Mouse (Mus musculus): Measurements from ENCODE around the gene Prcp. TPM values are rescaled to one million over a fixed set of nuclear protein-coding genes. Genes with fewer than 3 reads are reported as not detected.
A peak's percentile ranks its signal among the peaks of the same experiment; 100 is the strongest.

Prcp gene
- polyA plus RNA-seq (2015; fragmentation: Nextera tagmentation; extraction: Ambion mirVana): 20.2 and 23.1 TPM in 2 replicates

DNA sequence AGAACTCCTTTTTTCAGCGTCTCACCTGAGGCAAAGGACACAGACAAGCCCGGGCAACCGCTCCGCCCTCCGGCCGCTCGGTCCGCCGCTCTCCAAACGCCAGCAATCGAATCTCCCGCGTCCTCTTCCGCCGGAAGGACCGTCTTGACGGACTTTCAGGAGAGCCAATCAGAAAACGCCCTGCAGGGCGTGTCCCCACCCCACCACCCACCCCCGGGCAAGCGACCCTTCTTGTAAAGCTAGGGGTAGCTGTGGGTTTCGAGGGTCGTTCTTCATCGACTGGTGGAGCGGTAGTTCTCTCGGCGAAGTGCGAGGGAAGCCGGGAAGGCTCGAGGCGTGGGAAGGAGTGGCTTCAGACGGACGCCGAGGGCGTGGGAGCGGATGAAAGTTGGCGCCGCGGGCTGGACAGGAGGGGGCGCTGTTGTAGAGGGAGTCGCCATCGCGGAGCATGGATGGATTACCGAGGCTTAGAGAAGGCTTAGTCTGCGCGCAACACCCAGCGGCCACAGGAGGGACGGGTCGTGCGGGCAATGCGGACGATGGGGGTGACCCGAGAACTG, at the start of gene Prcp, which contains the start of gene Ddias:
TSS of gene Prcp (plus strand) at position 355 of the 560 bp plus-strand sequence.
TSS of gene Ddias (minus strand) at position 132 of the 560 bp plus-strand sequence.
- peak within 1 kb of the TSS; percentile 60 for H3K4me3 ChIP-seq
- H3K36me3 ChIP-seq: no peaks in the 10 kb centered on the region
- under 1% methylated on average over 53 of the region's 53 CpGs for WGBS
- no peaks in the 10 kb centered on the region for H3K9me3 ChIP-seq
- peak; percentile 92 for ATAC-seq (ENCODE audit: low FRiP score)
- H3K4me2 ChIP-seq: peak within 1 kb of the TSS; percentile 64
- H3K4me1 ChIP-seq (replicated peaks): peaks cover 24% of the 10 kb centered on the region
- H3K9ac ChIP-seq: peak within 1 kb of the TSS; percentile 82
- H3K27me3 ChIP-seq: no peaks in the 10 kb centered on the region
- peak within 1 kb of the TSS; percentile 98 for H3K27ac ChIP-seq

DNA sequence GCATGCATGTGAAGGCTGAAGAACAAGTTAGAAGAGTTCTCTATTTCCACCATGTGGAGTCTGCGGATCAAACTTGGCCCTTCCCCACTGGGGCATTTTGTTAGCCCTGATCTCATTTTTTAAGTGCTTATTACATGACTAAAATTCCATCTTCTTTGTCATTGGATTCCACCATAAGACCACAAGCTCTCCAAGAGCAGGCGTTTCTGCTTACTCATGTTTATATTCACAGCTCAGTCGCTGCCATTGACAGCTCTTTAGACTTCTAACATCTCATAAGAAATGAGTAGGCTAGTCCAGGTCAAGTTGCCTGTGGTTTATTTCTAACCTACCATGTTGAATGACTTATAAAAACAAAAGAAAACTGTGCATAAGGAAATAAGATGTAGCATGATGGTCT, 48.0 kb upstream of the Prcp start:
- Histone ChIP-seq H3K9me3 (no peaks in the 10 kb centered on the region), H3K4me3 (no peak overlapping the region), H3K4me1 (replicated peaks) (no peaks in the 10 kb centered on the region), H3K36me3 (peaks cover 15% of the 10 kb centered on the region; the same call in 1 of the 2 replicates), H3K9ac (no peak overlapping the region), H3K4me2 (no peak overlapping the region), H3K27me3 (no peaks in the 10 kb centered on the region), H3K27ac (no peak overlapping the region)
- no peak for ATAC-seq (ENCODE audit: low FRiP score)
- WGBS: 95% methylated on average over 3 of the region's 3 CpGs

DNA sequence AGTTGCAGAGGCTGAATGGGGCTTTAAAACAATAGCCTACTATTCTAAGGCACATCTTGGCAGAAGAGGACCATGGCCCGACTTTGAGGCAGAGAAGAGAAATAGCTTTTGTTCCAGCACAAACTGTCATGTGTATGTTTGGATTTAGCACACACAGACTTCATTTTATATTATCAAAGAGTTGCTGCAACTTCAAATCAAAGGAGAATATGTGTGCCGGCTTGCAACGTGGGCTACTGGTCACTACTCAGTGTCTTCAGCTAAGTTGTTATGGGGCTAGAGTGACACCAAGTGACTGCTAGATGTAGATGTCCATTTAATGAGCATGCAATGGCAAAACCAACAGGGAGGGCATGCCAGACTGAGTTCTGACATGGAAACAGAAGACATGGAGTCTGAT, 46.3 kb upstream of the Prcp start:
- ATAC-seq (ENCODE audit: low FRiP score): no peak
- Histone ChIP-seq H3K4me1 (replicated peaks) (no peaks in the 10 kb centered on the region), H3K36me3 (peaks cover 26% of the 10 kb centered on the region; the same call in 1 of the 2 replicates), H3K4me3 (no peak overlapping the region), H3K27me3 (no peaks in the 10 kb centered on the region), H3K27ac (no peak overlapping the region), H3K4me2 (no peak overlapping the region), H3K9ac (no peak overlapping the region), H3K9me3 (no peaks in the 10 kb centered on the region)
- WGBS: 57% methylated on average over 3 of the region's 3 CpGs

DNA sequence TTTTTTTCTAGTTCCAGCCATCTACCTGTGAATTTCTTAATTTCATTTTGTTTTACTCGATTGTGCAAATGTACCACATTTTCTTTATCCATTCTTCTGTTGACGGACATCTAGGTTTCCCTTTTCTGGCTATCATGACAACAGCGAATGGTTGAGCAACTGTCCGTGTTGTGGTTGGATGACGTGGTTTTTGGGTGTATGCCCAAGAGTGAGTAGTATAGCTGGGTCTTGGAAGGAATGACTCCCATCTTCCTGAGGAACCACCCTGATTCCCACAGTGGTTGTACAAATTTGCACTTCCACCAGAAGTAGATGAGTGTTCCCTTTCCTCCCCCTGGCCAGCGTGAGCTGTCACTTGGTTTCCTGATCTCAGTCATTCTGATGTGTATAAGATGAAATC, 41.9 kb upstream of the Prcp start:
- no peak for ATAC-seq (ENCODE audit: low FRiP score)

DNA sequence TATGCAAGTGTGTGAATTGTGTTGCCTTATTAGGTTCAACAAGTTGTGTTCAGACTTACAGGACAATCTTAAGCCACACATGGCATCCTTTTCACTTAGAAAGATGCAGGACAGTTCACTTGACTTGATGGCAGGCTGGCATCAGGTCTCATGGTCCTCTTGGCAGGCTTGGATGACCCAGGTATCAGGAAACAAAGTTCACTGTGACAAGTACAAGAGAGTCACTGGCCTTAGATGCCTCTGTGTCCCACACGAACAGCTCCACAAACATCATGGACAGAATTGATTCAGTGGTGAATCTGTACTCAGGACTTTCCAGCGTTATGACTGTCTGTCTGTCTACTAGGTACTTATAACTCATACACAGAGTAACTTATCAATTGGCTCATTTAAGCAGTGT, 39.9 kb upstream of the Prcp start:
- Histone ChIP-seq H3K4me1 (replicated peaks) (no peaks in the 10 kb centered on the region), H3K27ac (no peak overlapping the region), H3K9me3 (no peaks in the 10 kb centered on the region), H3K36me3 (peaks cover 32% of the 10 kb centered on the region), H3K27me3 (no peaks in the 10 kb centered on the region), H3K9ac (no peak overlapping the region), H3K4me3 (no peak overlapping the region), H3K4me2 (no peak overlapping the region)
- 88% methylated on average over 2 of the region's 2 CpGs for WGBS
- ATAC-seq (ENCODE audit: low FRiP score): no peak

More for the DNA sequence above, 41.9 kb upstream of the Prcp start:
- Histone ChIP-seq H3K9me3 (no peaks in the 10 kb centered on the region), H3K36me3 (peaks cover 32% of the 10 kb centered on the region), H3K4me3 (no peak overlapping the region), H3K4me2 (no peak overlapping the region), H3K9ac (no peak overlapping the region), H3K27me3 (no peaks in the 10 kb centered on the region), H3K4me1 (replicated peaks) (no peaks in the 10 kb centered on the region), H3K27ac (no peak overlapping the region)
- 92% methylated on average over 6 of the region's 6 CpGs for WGBS

DNA sequence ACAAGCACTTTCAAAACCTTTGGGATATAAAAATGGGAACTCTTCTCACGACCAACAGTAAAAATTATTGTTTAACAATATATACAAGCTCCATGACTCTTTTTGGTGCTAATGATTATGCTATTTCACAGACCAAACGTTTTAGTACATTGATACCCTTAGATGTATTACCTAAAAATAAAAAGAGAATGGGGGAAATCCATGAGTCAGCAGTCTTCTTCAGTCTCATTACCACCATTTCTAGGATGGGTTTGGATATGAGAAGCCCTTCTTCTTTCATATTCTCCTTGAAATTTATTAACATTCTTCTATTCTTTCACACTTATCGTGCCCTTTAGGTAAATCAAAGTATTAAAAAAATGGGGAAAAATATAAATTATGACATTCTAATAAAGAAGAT, 37.8 kb upstream of the Prcp start:
- H3K9me3 ChIP-seq: no peaks in the 10 kb centered on the region
- H3K36me3 ChIP-seq: peaks cover 26% of the 10 kb centered on the region
- H3K4me3 ChIP-seq: no peak overlapping the region
- no peaks in the 10 kb centered on the region for H3K4me1 ChIP-seq (replicated peaks)
- no peaks in the 10 kb centered on the region for H3K27me3 ChIP-seq
- WGBS: 83% methylated on average over 3 of the region's 3 CpGs
- no peak overlapping the region for H3K27ac ChIP-seq
- no peak overlapping the region for H3K4me2 ChIP-seq
- ATAC-seq (ENCODE audit: low FRiP score): no peak
- H3K9ac ChIP-seq: no peak overlapping the region

DNA sequence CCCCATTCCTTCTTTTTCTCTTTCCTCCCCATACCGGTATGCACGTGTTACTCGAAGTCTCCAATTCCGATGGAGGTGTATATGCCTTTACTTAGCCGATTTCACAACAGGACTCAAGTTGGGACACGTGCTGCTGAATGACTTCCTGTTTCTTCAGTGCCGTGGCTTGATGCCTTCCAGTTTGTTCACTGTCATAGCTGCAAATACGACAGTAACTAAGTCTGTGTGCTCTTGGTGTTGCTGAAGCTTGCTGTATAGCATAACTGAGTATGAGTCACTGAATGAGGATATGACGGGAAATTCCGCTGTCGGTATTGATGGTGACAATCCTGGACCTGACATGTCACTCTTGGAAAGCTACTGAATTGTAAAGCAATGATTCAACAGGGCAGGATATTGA, 37.0 kb upstream of the Prcp start:
- 89% methylated on average over 11 of the region's 11 CpGs for WGBS

DNA sequence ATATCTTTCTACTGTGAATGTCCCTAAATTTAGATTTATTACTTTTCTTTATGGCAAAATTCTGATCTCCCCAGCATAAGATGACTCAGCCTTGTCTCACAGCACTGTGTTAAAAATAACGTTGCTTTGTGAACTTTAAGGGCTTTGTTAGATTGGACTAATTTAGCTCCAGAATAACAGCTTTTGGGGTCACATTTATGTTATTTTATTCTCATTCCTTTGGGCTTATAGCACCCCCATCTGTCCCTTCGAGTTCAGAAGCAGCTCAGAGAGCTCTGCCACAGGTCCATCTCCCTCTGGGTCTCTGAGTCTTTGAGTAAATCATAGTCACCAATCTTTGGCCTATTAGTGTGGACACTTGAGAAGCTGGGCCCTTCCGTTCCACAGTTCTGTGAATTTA, 36.4 kb upstream of the Prcp start:
- 72% methylated on average over 3 of the region's 3 CpGs for WGBS
- Histone ChIP-seq H3K27ac (no peak overlapping the region), H3K27me3 (no peaks in the 10 kb centered on the region), H3K36me3 (peaks cover 16% of the 10 kb centered on the region), H3K9ac (no peak overlapping the region), H3K4me1 (replicated peaks) (no peaks in the 10 kb centered on the region), H3K4me3 (no peak overlapping the region), H3K9me3 (no peaks in the 10 kb centered on the region), H3K4me2 (no peak overlapping the region)
- no peak for ATAC-seq (ENCODE audit: low FRiP score)

More for the DNA sequence above, 37.0 kb upstream of the Prcp start:
- H3K36me3 ChIP-seq: peaks cover 22% of the 10 kb centered on the region
- H3K9ac ChIP-seq: no peak overlapping the region
- no peak overlapping the region for H3K4me3 ChIP-seq
- no peak overlapping the region for H3K4me2 ChIP-seq
- no peak overlapping the region for H3K27ac ChIP-seq
- no peaks in the 10 kb centered on the region for H3K27me3 ChIP-seq
- no peaks in the 10 kb centered on the region for H3K4me1 ChIP-seq (replicated peaks)
- ATAC-seq (ENCODE audit: low FRiP score): no peak
- no peaks in the 10 kb centered on the region for H3K9me3 ChIP-seq

DNA sequence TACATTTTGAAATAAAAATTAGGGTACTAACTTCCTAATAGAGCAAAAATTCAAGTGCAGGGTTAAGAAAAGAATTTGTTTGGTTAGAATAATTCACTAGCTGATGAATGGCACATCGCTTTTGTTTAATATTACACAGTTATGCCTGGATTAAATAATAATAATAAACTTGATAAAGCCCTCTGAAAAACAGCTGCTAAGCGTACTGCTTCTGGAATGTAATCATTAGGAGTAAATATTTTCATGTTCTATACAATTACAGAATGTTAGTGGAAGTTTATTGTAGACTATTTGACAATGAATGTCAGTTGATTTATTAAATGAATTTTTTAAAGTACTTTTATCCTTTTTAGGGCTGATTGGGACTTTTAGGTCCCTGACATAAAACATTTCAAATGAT, 32.0 kb upstream of the Prcp start:
- no peak overlapping the region for H3K4me2 ChIP-seq
- H3K9me3 ChIP-seq: no peaks in the 10 kb centered on the region
- no peaks in the 10 kb centered on the region for H3K27me3 ChIP-seq
- ATAC-seq (ENCODE audit: low FRiP score): no peak
- peaks cover 3% of the 10 kb centered on the region; the same call in 1 of the 2 replicates for H3K36me3 ChIP-seq
- no peaks in the 10 kb centered on the region for H3K4me1 ChIP-seq (replicated peaks)
- no peak overlapping the region for H3K27ac ChIP-seq
- no peak overlapping the region for H3K4me3 ChIP-seq
- WGBS: 90% methylated on average over 2 of the region's 2 CpGs
- no peak overlapping the region for H3K9ac ChIP-seq

DNA sequence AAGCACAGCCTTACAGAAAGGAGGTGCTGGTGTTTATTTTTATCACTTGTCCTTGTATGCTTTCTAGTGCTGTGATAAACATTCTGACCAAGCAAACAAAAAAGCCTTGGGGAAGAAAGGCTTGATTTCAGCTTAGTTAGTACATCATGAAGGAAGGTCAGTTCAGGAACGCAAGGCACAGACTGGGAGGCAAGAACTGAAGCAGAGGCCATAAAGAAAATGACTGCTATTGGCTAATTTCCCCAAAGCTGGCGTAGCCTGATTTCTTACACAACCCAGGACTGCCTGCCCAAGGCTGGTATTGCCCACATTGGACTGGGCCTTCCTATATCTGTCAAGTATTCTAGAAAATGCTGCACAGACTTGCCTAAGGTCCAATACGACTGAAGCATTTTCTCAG, 26.0 kb upstream of the Prcp start:
- Histone ChIP-seq H3K9me3 (no peaks in the 10 kb centered on the region), H3K27me3 (no peaks in the 10 kb centered on the region), H3K4me3 (no peak overlapping the region), H3K4me2 (no peak overlapping the region), H3K9ac (no peak overlapping the region), H3K36me3 (no peaks in the 10 kb centered on the region), H3K27ac (no peak overlapping the region), H3K4me1 (replicated peaks) (no peaks in the 10 kb centered on the region)
- no peak for ATAC-seq (ENCODE audit: low FRiP score)
- 88% methylated on average over 3 of the region's 3 CpGs for WGBS

DNA sequence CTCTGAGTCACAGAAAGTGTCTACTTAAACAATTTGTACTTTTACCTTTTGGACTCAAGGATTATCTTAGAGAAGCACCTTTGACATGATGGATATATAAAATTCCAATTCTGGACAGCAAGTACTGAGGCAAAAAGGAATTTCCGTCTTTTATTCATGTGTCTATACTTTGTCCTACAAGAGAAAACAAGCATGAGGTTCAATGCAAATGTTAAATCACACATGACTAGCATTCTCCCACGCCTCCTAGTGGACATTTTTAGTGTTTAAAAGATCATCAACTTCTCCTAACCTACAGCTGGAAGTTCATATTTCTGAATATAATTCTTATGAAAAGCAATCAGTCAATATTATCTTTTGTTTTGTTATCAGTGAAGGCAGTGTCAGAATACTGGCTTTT, 7.7 kb upstream of the Prcp start:
- H3K9me3 ChIP-seq: no peaks in the 10 kb centered on the region
- H3K27me3 ChIP-seq: no peaks in the 10 kb centered on the region
- no peak overlapping the region for H3K9ac ChIP-seq
- H3K4me1 ChIP-seq (replicated peaks): no peaks in the 10 kb centered on the region
- H3K27ac ChIP-seq: no peak overlapping the region
- H3K4me3 ChIP-seq: no peak overlapping the region
- H3K36me3 ChIP-seq: no peaks in the 10 kb centered on the region
- H3K4me2 ChIP-seq: no peak overlapping the region
- 38% methylated on average over 2 of the region's 2 CpGs for WGBS
- no peak for ATAC-seq (ENCODE audit: low FRiP score)

DNA sequence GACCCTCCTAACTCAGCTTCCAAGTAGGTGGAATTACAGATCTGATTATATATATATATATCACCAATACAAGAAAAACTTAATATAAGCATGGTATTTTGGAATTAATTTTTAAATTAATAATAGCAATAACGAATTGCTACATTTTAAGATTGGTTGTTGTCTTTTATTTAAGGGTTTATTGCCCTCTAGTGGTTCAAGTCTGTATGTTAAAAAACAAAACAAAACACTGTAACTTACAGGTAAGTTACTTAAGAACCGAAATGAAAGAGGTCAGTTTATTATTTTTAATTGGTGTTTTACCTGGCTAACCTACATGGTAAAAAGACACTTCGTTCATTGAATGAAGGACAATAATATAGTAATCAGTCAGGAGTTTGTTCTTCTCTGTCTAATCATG, 4.1 kb upstream of the Prcp start:
- WGBS: 73% methylated on average over 3 of the region's 3 CpGs
- Histone ChIP-seq H3K9ac (no peak overlapping the region), H3K27me3 (no peaks in the 10 kb centered on the region), H3K4me1 (replicated peaks) (peaks cover 8% of the 10 kb centered on the region), H3K9me3 (no peaks in the 10 kb centered on the region), H3K36me3 (no peaks in the 10 kb centered on the region), H3K4me2 (no peak overlapping the region), H3K4me3 (no peak overlapping the region), H3K27ac (no peak overlapping the region)
- ATAC-seq (ENCODE audit: low FRiP score): no peak

DNA sequence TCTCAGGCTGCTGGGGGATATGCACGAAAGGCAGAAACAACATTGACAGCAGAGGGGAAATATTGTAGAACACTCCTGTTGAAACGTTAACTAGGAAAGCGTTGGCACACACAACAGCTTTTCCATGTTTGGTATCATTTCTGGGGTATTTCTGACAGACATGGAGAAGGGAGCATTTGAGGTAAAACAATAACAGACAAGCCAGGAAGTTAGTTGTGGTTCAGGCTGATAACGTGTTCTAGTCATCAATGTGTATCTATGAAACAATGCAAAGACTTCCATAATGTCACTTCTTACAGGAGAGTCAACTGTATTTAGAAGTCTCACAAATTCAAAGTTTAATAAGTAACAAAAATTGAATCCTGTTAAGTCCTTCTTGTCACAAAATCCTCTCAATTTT, 2.7 kb upstream of the Prcp start:
- Histone ChIP-seq H3K9ac (no peak overlapping the region), H3K9me3 (no peaks in the 10 kb centered on the region), H3K36me3 (no peaks in the 10 kb centered on the region), H3K27me3 (no peaks in the 10 kb centered on the region), H3K4me2 (no peak overlapping the region), H3K27ac (no peak overlapping the region), H3K4me3 (no peak overlapping the region), H3K4me1 (replicated peaks) (peaks cover 18% of the 10 kb centered on the region)
- 93% methylated on average over 4 of the region's 4 CpGs for WGBS
- no peak for ATAC-seq (ENCODE audit: low FRiP score)
